Mouse (Mus musculus) cerebellum, postnatal 14 days (tissue): ENCODE measurements around the gene 4931414P19Rik.

Experiments used
- DNase-seq, 2 experiments: peaks; one replicate each; pipeline ENCODE4 v3.0.0; 2021; ENCODE audit warnings: mixed read lengths in 2 of 2

Gene 4931414P19Rik

GRCm38 (mm10) chr14:54579638-54580037 is 26.2 kb downstream of the 4931414P19Rik start:
- DNase-seq: no peak

GRCm38 (mm10) chr14:54578063-54578462 is 27.7 kb downstream of the 4931414P19Rik start:
- no peak for DNase-seq

- peak; percentile 71 to 76 for DNase-seq
Measured at GRCm38 (mm10) chr14:54577089-54577982, 28.5 kb downstream of the 4931414P19Rik start, which contains the start of gene Ajuba. Gene Ajuba (minus strand): TSS chr14:54577558.

- peak in 1 of 2 experiments; percentile 18 for DNase-seq
Measured at GRCm38 (mm10) chr14:54576241-54577088, 29.3 kb downstream of the 4931414P19Rik start.

GRCm38 (mm10) chr14:54575631-54576030 is 30.2 kb downstream of the 4931414P19Rik start:
- DNase-seq: peak in 1 of 2 experiments; percentile 31

GRCm38 (mm10) chr14:54575031-54575430 is 30.8 kb downstream of the 4931414P19Rik start:
- DNase-seq: no peak

- DNase-seq: peak in 1 of 2 experiments; percentile 28
Measured at GRCm38 (mm10) chr14:54574253-54574652, 31.5 kb downstream of the 4931414P19Rik start.

- no peak for DNase-seq
Measured at GRCm38 (mm10) chr14:54572790-54573736, 32.7 kb downstream of the 4931414P19Rik start.

GRCm38 (mm10) chr14:54572122-54572521 is 33.7 kb downstream of the 4931414P19Rik start:
- DNase-seq: no peak

- DNase-seq: peak in 1 of 2 experiments; percentile 26
Measured at GRCm38 (mm10) chr14:54569451-54570392, 36.1 kb downstream of the 4931414P19Rik start.

GRCm38 (mm10) chr14:54568694-54569414 is 36.9 kb downstream of the 4931414P19Rik start:
- DNase-seq: peak; percentile 80 to 85

GRCm38 (mm10) chr14:54560527-54561242 is 45.1 kb downstream of the 4931414P19Rik start:
- DNase-seq: no peak

- no peak for DNase-seq
Measured at GRCm38 (mm10) chr14:54557330-54557729, 48.5 kb downstream of the 4931414P19Rik start.

GRCm38 (mm10) chr14:54553975-54554769 is 51.6 kb downstream of the 4931414P19Rik start, which contains the start of gene Haus4:
Gene Haus4 (minus strand): TSS chr14:54554616.
- peak; percentile 70 to 77 for DNase-seq

- DNase-seq: peak; percentile 19 to 29
Measured at GRCm38 (mm10) chr14:54553454-54553974, 52.3 kb downstream of the 4931414P19Rik start.

- no peak for DNase-seq
Measured at GRCm38 (mm10) chr14:54544703-54545102, 61.1 kb downstream of the 4931414P19Rik start.

GRCm38 (mm10) chr14:54540771-54541170 is 65.0 kb downstream of the 4931414P19Rik start:
- no peak for DNase-seq

- no peak for DNase-seq
Measured at GRCm38 (mm10) chr14:54538580-54538979, 67.2 kb downstream of the 4931414P19Rik start.
